Mouse (Mus musculus) thymus, adult 2 months (tissue): ENCODE data around the gene Fgfr2. TPM values are rescaled to one million over a fixed set of nuclear protein-coding genes. Genes with fewer than 3 reads are reported as not detected.

ENCODE experiments used
- DNase-seq: peaks from one replicate; pipeline ENCODE4 v3.0.0; 2021
- H3K27ac ChIP-seq: fragments of 200-500 bp; 2 replicates; pipeline ENCODE4 v1.5.1; 2012; ENCODE audit warnings: low read length, control low read depth; ENCODE audit not compliant: control insufficient read depth, insufficient read depth
- H3K27me3 ChIP-seq: fragments of 200-500 bp; 2 replicates; pipeline ENCODE4 v1.6.1; 2012; ENCODE audit warnings: mild to moderate bottlenecking, low read length, moderate library complexity, mixed read lengths; ENCODE audit not compliant: control insufficient read depth, insufficient read depth
- H3K36me3 ChIP-seq: fragments of 200-500 bp; 2 replicates; pipeline ENCODE4 v1.6.1; 2012; ENCODE audit warnings: mild to moderate bottlenecking, low read length, moderate library complexity; ENCODE audit not compliant: control insufficient read depth, insufficient read depth
- H3K4me1 ChIP-seq: fragments of 200-500 bp; replicated peaks from 2 replicates; pipeline ENCODE4 v1.6.1; 2012; ENCODE audit warnings: low read length; ENCODE audit not compliant: control insufficient read depth, insufficient read depth
- H3K4me3 ChIP-seq: fragments of 200-500 bp; 2 replicates; pipeline ENCODE4 v1.5.1; 2012; ENCODE audit warnings: mild to moderate bottlenecking, low read length, control low read depth, moderate library complexity; ENCODE audit not compliant: control insufficient read depth, insufficient read depth
- CTCF ChIP-seq: fragments of 200-500 bp; IDR thresholded peaks from 2 replicates; pipeline ENCODE4 v1.5.1; 2012; ENCODE audit warnings: mild to moderate bottlenecking, control low read depth, low read length, moderate library complexity, borderline replicate concordance; ENCODE audit not compliant: control insufficient read depth, poor library complexity, insufficient read depth; ENCODE audit errors: extremely low read depth
- POLR2A ChIP-seq: fragments of 200-500 bp; IDR thresholded peaks from 2 replicates; pipeline ENCODE4 v1.6.1; 2012; ENCODE audit warnings: mild to moderate bottlenecking, low read length, control low read depth, moderate library complexity; ENCODE audit not compliant: control insufficient read depth, poor library complexity, insufficient read depth; ENCODE audit errors: extremely low read depth
- WGBS: fragments of 180-500 bp; shearing (Covaris S2); methylation state at CpG from one replicate; pipeline ENCODE4 v1.1.7; 2018; 5-methylcytosine and 5-hydroxymethylcytosine counted together
- polyA plus RNA-seq: library from polyadenylated mRNA; depleted of rRNA; stranded (reverse); fragments of >200 nt; gene quantifications from 2 replicates; pipeline ENCODE4 v1.2.3, GENCODE M21; 2012

Gene Fgfr2
- polyA plus RNA-seq, 1 experiment = 12.1 TPM

DNA sequence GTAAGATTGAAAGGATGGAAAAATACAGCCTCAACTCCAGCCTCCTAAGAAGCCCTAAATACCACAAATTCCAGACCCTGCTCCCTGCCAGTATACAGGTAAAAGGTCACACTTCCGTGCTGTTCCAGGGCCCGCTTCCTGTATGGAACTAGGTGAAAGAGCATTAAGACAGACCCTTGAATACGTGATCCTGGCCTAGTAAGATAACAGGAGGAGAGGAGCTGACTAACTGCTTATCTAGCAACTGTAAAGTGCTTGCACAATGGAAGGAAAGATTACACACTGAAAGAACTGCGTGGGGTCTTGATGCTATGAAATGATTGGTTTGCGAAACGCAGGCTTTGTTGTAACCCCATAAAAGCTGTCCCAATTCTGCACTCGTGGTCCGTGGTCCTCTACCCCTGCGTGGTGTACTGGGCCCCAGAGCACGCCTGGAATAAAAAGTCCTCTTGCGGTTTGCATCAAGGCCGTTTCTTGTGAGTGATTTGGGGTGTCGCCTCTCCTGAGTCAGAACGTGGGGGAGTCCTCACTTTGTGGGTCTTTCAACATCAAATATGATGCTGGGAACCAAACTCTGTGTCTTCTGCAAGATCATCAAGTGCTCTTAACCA lies 2602.2 kb downstream of the Fgfr2 start:
- H3K4me1 ChIP-seq = peaks cover 6% of the 10 kb centered on the region
- H3K27ac ChIP-seq = no peak overlapping the region
- H3K27me3 ChIP-seq = no peaks in the 10 kb centered on the region
- DNase-seq = no peak
- WGBS = 92% methylated on average over 14 of the region's 14 CpGs
- no peaks in the 10 kb centered on the region for H3K36me3 ChIP-seq
- TF ChIP-seq POLR2A (no peak), CTCF (no peak)
- no peak overlapping the region for H3K4me3 ChIP-seq

DNA sequence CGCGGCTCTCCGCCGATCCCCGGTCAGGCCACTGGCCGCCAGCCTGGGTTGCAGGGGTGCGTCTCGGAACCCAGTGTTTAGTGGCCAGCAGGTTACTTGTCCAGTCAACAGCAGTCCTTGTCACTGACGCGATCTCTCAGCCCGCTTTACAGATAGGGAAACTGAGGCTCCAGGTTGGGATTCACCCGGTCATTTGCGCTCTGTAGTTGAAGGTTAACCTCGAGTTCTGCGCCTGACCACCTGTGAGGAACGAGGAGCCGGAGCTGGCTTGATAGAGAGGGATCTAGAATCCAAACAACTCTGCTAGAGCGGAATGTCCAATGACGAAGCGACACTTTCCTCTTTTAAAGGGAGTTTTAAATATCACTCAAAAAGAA lies 2603.1 kb downstream of the Fgfr2 start, which contains the start of gene Ate1:
Gene Ate1, minus strand, starts transcription at position 321 of the 377 bp plus-strand sequence.
- Histone ChIP-seq H3K36me3 (no peaks in the 10 kb centered on the region), H3K27ac (no peak within 1 kb of the TSS), H3K4me3 (peak within 1 kb of the TSS; percentile 83), H3K4me1 (peaks cover 6% of the 10 kb centered on the region), H3K27me3 (no peaks in the 10 kb centered on the region)
- DNase-seq = no peak
- 27% methylated on average over 20 of the region's 20 CpGs for WGBS
- TF ChIP-seq POLR2A = no peak
- no peak for TF ChIP-seq CTCF

DNA sequence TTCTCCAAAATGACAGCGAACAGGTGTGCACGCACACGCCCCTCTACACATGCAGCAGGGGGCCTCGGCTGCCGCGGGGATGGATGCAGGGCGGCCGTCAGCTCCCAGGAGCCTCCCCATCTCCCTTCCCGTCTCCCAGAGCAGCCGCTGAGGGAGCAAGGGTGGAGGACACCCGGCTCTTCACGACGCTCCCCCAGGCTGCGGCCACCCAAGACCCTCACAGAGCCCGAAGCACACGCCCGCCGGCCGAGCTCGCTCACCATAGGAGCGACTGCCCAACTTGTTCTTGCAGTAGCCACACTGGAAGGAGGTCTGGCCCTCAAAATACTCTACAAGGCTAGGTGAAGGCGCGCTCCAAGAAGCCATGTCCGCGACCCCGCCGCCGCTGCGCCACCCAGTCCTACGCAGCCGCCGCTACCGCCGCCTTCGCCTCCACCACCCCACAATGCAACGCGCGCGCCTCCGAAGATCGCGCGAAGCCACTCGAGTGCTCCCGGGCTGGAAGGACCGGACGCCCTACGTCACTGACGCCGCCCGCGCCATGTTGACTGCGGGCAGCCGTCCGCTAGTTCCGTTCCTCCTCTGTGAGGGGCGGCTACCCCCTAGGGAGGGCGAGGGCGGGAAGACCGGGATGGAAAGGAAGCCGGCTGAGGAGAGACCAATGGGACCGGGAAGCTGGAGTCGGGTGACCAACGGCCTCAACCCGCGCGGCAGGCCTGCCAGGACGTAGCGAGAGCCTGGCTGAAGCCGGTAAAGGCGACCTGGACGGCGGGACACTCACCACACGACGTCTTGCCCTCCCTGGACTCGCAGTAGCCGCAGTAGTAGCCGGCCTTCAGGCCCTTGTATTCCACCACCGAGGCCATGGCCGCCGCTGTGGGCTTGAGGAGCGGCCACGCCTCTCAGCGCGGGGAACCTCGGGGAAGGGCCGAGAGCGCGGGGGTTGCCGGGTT lies 2603.8 kb downstream of the Fgfr2 start:
- WGBS = under 1% methylated on average over 90 of the region's 90 CpGs
- DNase-seq = peak; percentile 96

DNA sequence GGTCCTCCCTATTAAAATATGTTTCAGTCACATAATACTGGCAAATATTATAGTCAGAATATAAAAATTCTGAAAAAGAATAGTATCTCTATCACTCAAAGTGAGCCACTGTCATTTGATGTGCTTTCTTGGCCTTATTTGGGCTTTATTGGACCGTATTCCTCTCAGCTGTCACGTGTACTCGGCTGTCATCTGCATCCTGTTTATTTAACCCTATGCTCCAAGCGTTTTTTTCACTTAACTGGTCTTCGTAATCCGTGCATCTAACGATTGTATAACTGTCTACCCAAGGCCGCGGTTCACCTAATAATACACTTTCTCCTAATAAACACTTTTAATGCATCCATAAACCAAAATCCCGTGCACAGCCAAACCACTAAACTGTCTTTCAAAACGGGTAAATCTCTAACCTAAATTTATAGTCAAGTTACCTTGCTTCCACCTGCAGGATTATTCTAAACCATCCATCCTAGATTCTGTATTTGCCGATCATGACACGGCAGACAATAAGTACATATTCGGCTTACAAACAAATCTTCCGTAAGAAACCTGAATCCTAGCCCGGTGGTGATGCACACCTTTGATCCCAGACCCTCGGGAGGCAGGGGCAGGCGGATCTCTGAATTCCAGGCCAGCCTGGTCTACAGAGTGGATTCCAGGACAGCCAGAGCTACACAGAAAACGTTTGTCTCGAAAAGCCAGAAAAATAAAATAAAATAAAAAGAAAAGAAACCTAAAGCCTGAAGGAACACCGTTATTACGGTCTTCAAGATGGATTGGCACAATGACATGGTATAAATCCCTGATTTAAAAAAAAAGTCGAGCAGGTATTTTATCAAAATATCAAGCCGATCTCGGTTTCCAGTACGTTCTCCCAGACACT lies 2604.7 kb downstream of the Fgfr2 start:
- peaks cover 6% of the 10 kb centered on the region for H3K4me1 ChIP-seq
- DNase-seq = no peak
- H3K36me3 ChIP-seq = no peaks in the 10 kb centered on the region
- H3K4me3 ChIP-seq = peak overlapping the region; percentile 83
- TF ChIP-seq POLR2A = no peak
- TF ChIP-seq CTCF = no peak
- no peak overlapping the region for H3K27ac ChIP-seq
- no peaks in the 10 kb centered on the region for H3K27me3 ChIP-seq
- 36% methylated on average over 26 of the region's 26 CpGs for WGBS

More for the DNA sequence above, 2603.8 kb downstream of the Fgfr2 start:
- Histone ChIP-seq H3K27me3 (no peaks in the 10 kb centered on the region), H3K4me3 (peak overlapping the region; percentile 83), H3K27ac (no peak overlapping the region), H3K4me1 (peaks cover 6% of the 10 kb centered on the region), H3K36me3 (no peaks in the 10 kb centered on the region)
- TF ChIP-seq POLR2A (peak; percentile 70), CTCF (0 out of 2 replicates have a peak, but pooled peaks have one; percentile 50)

DNA sequence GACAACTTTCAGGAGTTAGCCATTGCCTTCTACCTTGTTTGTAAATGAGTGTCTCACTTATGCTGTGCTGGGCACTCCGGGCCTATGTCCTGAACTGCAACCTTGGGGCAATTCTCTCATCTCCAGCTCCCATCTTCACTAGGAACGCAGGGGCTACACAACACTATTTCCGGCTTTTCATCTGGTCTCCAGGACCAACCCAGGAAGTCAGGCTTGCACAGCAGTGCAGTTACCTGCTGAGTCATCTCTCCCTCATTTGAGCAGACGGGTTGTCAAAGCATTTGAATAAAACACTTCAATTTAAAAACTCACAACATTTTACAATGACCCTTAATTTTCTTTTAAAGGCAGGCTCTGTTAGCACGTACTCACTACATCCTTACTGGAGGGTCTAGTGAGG lies 2612.9 kb downstream of the Fgfr2 start:
- no peaks in the 10 kb centered on the region for H3K27me3 ChIP-seq
- H3K4me3 ChIP-seq = no peak overlapping the region
- H3K27ac ChIP-seq = no peak overlapping the region
- 78% methylated on average over 5 of the region's 5 CpGs for WGBS
- TF ChIP-seq CTCF (no peak), POLR2A (no peak)
- peaks cover 24% of the 10 kb centered on the region for H3K36me3 ChIP-seq
- no peak for DNase-seq
- H3K4me1 ChIP-seq = no peaks in the 10 kb centered on the region

DNA sequence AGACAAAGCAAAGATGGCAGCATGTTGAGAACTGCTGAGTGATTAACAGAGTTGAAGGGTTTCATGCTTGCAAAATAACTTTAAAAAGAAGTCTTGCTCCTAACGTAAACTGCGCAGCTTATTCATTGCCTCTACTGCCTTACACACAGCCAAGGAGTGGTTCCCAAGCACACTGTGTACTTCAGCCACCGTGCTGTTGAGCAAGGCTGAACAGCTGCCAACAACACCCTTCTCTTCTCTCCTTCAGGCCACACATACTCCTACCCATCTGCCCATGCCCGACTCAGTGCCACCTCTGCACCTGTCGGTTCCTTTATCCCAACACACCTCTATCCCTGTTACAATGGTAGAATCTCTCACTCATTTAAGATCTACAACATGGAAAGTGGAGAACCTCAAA lies 2620.1 kb downstream of the Fgfr2 start:
- no peaks in the 10 kb centered on the region for H3K4me1 ChIP-seq
- peaks cover 12% of the 10 kb centered on the region for H3K36me3 ChIP-seq
- H3K27ac ChIP-seq = no peak overlapping the region
- no peak for TF ChIP-seq CTCF
- no peak for TF ChIP-seq POLR2A
- no peak overlapping the region for H3K4me3 ChIP-seq
- no peaks in the 10 kb centered on the region for H3K27me3 ChIP-seq
- no peak for DNase-seq
- 97% methylated on average over 5 of the region's 5 CpGs for WGBS
